Mouse (Mus musculus) left cerebral cortex, adult 18-20 months (tissue): Measurements from ENCODE around the gene Zfp213. TPM values are rescaled to one million over a fixed set of nuclear protein-coding genes. Genes with fewer than 3 reads are reported as not detected.
A peak's percentile ranks its signal among the peaks of the same experiment; 100 is the strongest.
"Not testable (repeated sequence)": the region's sequence is repeated elsewhere in the genome, so short reads cannot be mapped to it uniquely, and the experiment has no call there.

Experiments used
- DNase-seq, 2 experiments: peaks; one replicate each; pipeline ENCODE4 v3.0.0; 2021 to 2022; ENCODE audit warnings: low spot score in 2 of 2, mixed read lengths in 1 of 2
- total RNA-seq, 2 experiments: library from RNA; stranded (reverse); gene quantifications; 2 replicates each; pipeline ENCODE4 v1.2.3; 2021

Gene Zfp213
- total RNA-seq, 2 experiments from 2014 or later, result 6.8 to 7.1 TPM

- peak; percentile 92 to 93 for DNase-seq
These were observed 17.1 kb downstream of the Zfp213 start for GRCm38 (mm10) chr17:23546702-23547505.

- peak; percentile 78 to 79 for DNase-seq
These were observed 17.7 kb downstream of the Zfp213 start for GRCm38 (mm10) chr17:23546333-23546701.

DNA sequence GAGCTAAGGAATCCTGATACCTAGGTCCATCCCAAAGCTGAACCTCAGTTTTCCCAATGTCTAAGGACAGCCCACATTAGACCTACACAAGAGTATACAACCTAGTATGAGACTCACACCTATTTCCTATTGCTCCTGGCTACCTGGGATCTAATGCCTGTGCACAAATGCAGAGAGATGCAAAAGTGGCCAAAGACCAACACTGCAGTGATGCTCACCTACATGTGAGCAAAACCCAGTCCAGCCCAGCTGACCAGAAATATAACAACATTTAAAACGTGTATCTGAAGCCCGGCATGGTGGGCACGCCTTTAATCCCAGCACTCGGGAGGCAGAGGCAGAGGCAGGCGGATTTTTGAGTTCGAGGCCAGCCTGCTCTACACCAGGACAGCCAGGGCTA lies 18.2 kb downstream of the Zfp213 start:
- no peak for DNase-seq

- DNase-seq, result no peak
These were observed 19.3 kb downstream of the Zfp213 start for GRCm38 (mm10) chr17:23544766-23545165.

- DNase-seq, result no peak
These were observed 20.1 kb downstream of the Zfp213 start for GRCm38 (mm10) chr17:23543983-23544382.

GRCm38 (mm10) chr17:23543325-23543724 lies 20.7 kb downstream of the Zfp213 start:
- no peak for DNase-seq

DNA sequence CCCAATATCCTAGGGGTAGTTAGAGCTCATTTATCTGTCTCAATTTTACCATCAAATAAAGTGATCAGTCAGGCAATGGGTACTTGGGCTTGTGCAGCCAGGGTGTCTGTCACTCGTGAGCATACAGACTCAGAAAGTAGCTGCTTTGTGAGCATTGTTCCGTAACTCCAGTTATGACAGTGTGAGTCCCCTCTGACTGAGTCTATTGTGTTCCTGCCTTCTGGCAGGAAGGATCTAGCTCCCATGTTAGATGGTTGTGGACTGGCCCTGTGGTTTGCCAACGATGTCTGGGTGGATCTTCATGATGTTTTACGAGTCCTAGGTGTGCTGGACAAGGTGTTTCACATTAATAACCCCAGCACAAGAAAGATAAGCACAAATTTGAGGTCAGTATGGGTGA lies 21.2 kb downstream of the Zfp213 start:
- no peak for DNase-seq

DNA sequence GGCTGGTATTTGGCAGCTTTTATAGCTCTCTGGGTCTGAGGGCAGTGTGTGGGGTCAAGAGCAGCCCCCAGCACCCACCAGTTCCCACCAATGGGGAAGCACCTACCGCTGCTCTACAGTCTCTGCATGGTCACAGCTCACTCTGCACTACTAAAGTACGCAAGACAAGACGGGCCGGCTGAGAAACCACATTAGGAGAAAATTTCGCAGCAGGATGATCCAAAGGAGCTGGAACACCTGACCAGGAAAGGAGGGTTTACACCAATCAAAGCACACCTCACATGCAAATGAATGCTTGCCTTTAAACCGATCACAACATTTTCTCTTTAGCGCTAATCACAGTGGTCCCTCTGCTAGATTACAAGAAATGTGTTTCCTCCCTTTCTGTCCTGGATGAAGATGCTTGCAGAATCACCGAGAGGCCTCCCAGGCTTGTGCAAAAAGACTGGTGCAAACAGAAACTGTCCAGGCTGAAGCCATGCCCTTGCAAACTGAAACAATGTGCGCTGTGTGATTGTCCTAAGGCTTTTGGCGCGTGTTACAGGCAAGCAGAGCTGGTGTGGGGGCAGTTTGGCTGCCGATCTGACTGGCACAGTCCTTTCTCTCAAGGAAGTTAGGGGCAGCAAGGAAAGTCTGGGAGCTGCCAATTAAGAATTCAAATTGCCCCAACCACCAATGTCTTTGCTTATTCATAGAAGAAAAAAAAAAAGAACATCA lies 21.9 kb downstream of the Zfp213 start:
- no peak for DNase-seq

DNA sequence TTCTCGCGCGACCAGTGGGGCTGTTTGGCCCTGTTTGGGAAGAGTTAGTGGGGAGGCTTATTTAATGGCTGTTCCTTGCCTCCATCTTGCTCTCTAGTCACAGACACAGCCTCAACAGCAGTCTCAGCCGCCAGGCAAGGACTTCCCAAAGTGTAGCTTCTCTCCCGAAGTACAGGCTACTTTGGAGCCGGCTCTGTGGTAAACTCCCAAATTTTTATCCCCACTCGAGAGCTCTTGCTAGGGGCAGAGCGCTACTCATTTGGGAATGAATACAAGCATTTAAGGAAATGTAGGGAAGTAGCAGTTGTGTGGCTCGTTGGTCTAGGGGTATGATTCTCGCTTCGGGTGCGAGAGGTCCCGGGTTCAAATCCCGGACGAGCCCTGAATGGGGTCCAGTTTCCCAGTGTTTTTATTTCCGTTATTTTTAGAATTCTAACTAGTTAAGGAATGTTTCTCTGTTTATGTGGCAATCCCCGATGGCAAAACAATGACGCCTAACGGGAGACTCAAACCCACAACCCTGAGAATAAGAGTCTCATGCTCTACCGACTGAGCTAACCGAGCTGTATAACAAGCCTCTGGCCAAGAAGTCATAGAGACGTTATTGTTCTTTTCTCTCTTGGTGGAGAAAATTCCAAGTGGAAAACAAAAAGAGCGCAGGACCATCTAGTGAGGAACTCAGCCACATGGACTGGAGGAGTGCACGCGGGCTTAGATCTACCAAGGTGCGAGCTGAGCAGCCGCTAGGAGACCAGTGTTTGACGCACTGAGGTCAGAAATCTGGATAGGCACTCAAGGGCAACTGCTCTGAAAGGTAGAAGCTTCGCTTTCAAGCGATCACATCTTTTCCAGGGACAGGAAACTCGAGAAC lies 23.2 kb downstream of the Zfp213 start:
- peak in 1 of 2 experiments; percentile 36 for DNase-seq

DNA sequence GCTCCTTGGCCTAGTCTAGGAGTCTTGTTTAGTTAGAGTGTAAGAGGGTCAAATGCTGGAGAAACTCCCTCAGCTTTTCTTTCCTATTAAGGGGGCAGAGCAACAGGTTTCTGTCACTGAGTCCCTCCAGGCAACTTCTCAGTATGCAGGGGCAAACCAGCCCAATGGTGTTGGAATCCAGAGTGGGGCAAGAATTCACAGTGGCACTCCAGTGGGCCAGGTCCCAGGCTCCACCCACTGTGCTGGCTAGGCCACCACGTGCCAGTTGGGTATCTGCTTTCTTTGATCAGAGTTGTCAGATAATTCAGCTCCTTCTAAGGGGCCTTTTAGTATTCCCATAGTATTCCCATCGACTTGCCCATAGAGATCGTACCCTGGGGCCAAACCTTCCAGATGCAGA lies 23.9 kb downstream of the Zfp213 start:
- DNase-seq, result no peak

DNA sequence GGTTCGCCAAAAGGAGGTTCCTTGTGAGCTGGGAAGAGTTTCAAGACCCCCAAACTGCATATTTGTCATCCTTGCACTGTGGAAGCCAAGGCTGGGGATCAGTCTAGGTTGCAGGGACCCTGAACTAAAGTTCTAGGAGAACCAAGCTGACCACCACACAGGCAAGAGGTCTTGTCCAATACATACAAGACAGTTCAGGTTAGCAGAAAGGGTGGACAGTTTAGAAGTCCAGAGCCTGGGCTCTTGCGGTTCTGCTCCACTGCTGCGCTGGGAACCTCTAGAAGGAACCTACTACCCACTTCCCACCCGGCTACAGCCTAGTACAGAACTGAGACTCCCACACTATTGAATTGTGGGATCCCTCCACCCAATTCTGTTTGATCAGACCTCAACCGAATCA lies 24.4 kb downstream of the Zfp213 start:
- DNase-seq, result no peak

- no peak for DNase-seq
These were observed 25.6 kb downstream of the Zfp213 start for GRCm38 (mm10) chr17:23538299-23539015.

- DNase-seq, result no peak
These were observed 26.3 kb downstream of the Zfp213 start for GRCm38 (mm10) chr17:23537554-23538255.

DNA sequence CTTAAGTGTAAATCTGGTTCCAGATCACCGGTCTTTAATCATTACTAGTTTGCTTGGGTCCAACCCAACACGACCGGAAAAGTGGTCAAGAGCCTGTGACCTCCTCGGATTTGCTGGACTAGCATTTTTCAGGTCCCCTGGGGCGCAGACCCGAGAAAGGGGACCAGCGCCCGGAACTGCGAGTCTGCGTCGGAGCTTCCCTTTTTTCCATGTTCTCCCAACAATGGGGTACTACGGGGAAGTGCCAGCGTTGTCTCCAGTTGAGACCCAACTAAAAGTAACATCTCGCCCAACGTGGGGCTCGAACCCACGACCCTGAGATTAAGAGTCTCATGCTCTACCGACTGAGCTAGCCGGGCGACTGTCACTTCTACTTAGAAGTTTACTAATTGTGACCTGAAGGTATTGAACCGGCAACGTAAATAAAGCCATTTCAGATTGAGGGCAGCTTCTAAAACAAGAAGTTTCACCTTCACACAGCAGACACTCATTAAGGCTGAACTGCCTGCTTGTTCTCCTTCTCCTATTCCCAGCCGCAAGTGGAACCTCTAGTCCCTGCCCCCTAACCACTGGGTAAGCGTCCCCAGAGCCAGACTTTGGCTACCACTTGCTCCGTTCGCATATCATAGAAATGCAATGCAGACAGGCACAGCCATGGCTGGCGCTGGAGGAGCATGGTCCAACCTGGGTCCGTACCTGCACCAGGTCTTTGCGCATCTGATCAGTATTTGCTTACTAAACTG lies 28.8 kb downstream of the Zfp213 start:
- DNase-seq, result not testable (repeated sequence)

- not testable (repeated sequence) for DNase-seq
These were observed 30.2 kb downstream of the Zfp213 start for GRCm38 (mm10) chr17:23533591-23534490.

- DNase-seq, result not testable (repeated sequence)
These were observed 32.6 kb downstream of the Zfp213 start for GRCm38 (mm10) chr17:23531408-23531807.

GRCm38 (mm10) chr17:23522941-23523732 lies 40.9 kb downstream of the Zfp213 start:
- DNase-seq, result not testable (repeated sequence)
